Mouse (Mus musculus) neural tube, embryonic 14.5 days (tissue): ENCODE measurements around the gene Cpsf4l. TPM values are rescaled to one million over a fixed set of nuclear protein-coding genes. Genes with fewer than 3 reads are reported as not detected.
"Not testable (repeated sequence)": the region's sequence is repeated elsewhere in the genome, so short reads cannot be mapped to it uniquely, and the experiment has no call there.

Source experiments
- ATAC-seq: fragments of 200-750 bp; cut with Nextera tagmentation; 2 replicates; pipeline ENCODE4 v1.8.0; 2017; ENCODE audit warnings: low read depth, mild to moderate bottlenecking, moderate TSS enrichment, moderate library complexity
- H3K27ac ChIP-seq: fragments of 300-500 bp; sonication (generic); 2 replicates; pipeline ENCODE4 v1.5.1; 2014; ENCODE audit warnings: low read depth, mild to moderate bottlenecking, control low read depth, low read length, moderate library complexity, mixed read lengths
- H3K27me3 ChIP-seq: fragments of 300-500 bp; sonication (generic); 2 replicates; pipeline ENCODE4 v1.6.1; 2014; ENCODE audit warnings: low read length; ENCODE audit not compliant: control insufficient read depth, insufficient read depth
- H3K36me3 ChIP-seq: fragments of 300-500 bp; sonication (generic); 2 replicates; pipeline ENCODE4 v1.6.1; 2014; ENCODE audit warnings: low read length, mixed read lengths; ENCODE audit not compliant: control insufficient read depth, insufficient read depth
- H3K4me1 ChIP-seq: fragments of 300-500 bp; sonication (generic); 2 replicates; pipeline ENCODE4 v1.6.1; 2014; ENCODE audit warnings: low read length; ENCODE audit not compliant: control insufficient read depth, insufficient read depth
- H3K4me2 ChIP-seq: fragments of 300-500 bp; sonication (generic); 2 replicates; pipeline ENCODE4 v1.6.1; 2014; ENCODE audit warnings: mild to moderate bottlenecking, low read depth, low read length, control low read depth
- H3K4me3 ChIP-seq: fragments of 300-500 bp; sonication (generic); 2 replicates; pipeline ENCODE4 v1.5.1; 2014; ENCODE audit warnings: low read depth, low read length, control low read depth, mixed read lengths
- H3K9ac ChIP-seq: fragments of 300-500 bp; sonication (generic); replicated peaks from 2 replicates; pipeline ENCODE4 v1.6.1; 2014; ENCODE audit warnings: low read depth, mild to moderate bottlenecking, control low read depth, low read length, mixed read lengths
- H3K9me3 ChIP-seq: fragments of 300-500 bp; sonication (generic); 2 replicates; pipeline ENCODE4 v1.6.1; 2016; ENCODE audit warnings: low read length; ENCODE audit not compliant: control insufficient read depth
- WGBS: fragments of 180-500 bp; shearing (Covaris S2); extraction: QIAGEN DNeasy Blood & Tissue Kit; methylation state at CpG from one replicate; pipeline ENCODE4 v1.1.7; 2014; 5-methylcytosine and 5-hydroxymethylcytosine counted together
- polyA plus RNA-seq: library from polyadenylated mRNA; unstranded; fragments of >200 nt; fragmentation: Nextera tagmentation; extraction: Ambion mirVana; gene quantifications from 2 replicates; pipeline ENCODE4 v1.2.1, GENCODE M21; 2014

Gene Cpsf4l
- polyA plus RNA-seq, 1 experiment from 2014 or later = 0.72 TPM

DNA sequence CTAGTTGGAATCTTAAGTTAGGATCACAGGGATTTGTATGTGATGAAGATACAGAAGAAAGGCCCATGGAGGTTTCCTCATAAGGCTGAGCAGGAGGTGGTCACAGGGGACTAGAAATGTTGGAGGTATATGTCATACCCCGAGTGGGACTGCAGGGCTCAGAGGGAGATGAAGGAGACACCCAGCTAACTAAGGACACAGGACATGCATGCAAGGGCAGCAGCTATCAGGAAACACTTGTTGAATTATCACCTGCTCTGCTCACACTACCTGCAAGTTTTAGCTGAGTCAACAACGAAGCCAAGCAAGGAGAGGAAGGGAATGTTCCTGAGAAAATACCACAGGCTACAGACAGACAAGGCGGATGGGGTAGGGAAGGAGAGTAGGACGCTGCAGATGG lies 42.1 kb downstream of the Cpsf4l start:
- no peaks in the 10 kb centered on the region for H3K9me3 ChIP-seq
- H3K27ac ChIP-seq = no peak overlapping the region
- no peak overlapping the region for H3K4me2 ChIP-seq
- no peak for ATAC-seq
- H3K4me3 ChIP-seq = no peak overlapping the region
- H3K36me3 ChIP-seq = peaks cover 9% of the 10 kb centered on the region; the same call in 1 of the 2 replicates
- 85% methylated on average over 4 of the region's 4 CpGs for WGBS
- no peak overlapping the region for H3K9ac ChIP-seq
- H3K4me1 ChIP-seq = 0 out of 2 replicates have a peak, but pooled peaks cover 7% of the 10 kb centered on the region
- no peaks in the 10 kb centered on the region for H3K27me3 ChIP-seq

DNA sequence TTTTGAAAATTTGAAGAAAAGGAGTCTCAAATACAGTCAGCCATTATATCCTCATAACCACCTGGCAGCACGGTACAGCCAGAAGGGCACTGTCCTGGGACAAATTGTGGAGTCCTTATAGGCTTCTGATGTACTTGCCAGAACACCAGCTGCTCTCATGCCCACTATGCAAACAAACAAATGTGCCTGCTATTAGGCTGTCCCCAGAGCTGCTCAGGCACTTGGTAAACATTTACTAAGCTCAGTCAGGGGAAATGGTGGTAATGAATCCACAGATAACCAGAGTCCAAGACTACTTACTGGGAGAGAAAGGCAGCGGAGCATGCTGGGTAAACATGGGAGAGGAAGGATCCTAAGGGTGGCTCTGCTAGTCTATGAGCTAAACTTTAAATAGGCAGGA lies 42.7 kb downstream of the Cpsf4l start:
- H3K27me3 ChIP-seq = no peaks in the 10 kb centered on the region
- no peak overlapping the region for H3K4me3 ChIP-seq
- H3K9ac ChIP-seq = no peak overlapping the region
- H3K27ac ChIP-seq = no peak overlapping the region
- ATAC-seq = no peak; the same call in 1 of the 2 replicates
- H3K9me3 ChIP-seq = no peaks in the 10 kb centered on the region
- no peak overlapping the region for H3K4me2 ChIP-seq
- 67% methylated on average over 2 of the region's 2 CpGs for WGBS
- 0 out of 2 replicates have a peak, but pooled peaks cover 7% of the 10 kb centered on the region for H3K4me1 ChIP-seq
- peaks cover 10% of the 10 kb centered on the region for H3K36me3 ChIP-seq

DNA sequence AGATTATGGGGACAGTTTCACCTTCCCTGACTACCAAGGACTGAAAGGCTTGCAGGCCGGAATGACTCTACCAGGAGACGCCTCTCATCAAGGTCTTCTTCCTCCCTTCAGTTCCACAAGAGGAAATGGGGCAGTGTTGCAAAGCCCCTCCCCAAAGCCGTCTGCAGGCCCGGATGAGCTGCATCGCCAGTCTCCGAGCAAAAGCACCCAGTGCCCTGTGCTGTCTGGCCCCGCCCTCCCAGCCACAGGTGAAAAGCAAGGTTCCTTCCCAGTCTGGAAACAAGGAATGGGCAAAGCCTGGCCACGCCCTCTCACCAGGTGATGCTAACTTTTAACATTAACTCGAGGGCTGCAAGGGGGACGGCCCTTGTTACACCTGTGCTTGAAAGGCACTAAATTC lies 43.2 kb downstream of the Cpsf4l start:
- Histone ChIP-seq H3K9ac (no peak overlapping the region), H3K27ac (no peak overlapping the region), H3K4me3 (no peak overlapping the region), H3K27me3 (no peaks in the 10 kb centered on the region), H3K4me2 (no peak overlapping the region), H3K9me3 (no peaks in the 10 kb centered on the region), H3K36me3 (peaks cover 14% of the 10 kb centered on the region), H3K4me1 (0 out of 2 replicates have a peak, but pooled peaks cover 7% of the 10 kb centered on the region)
- 58% methylated on average over 10 of the region's 10 CpGs for WGBS
- no peak for ATAC-seq

DNA sequence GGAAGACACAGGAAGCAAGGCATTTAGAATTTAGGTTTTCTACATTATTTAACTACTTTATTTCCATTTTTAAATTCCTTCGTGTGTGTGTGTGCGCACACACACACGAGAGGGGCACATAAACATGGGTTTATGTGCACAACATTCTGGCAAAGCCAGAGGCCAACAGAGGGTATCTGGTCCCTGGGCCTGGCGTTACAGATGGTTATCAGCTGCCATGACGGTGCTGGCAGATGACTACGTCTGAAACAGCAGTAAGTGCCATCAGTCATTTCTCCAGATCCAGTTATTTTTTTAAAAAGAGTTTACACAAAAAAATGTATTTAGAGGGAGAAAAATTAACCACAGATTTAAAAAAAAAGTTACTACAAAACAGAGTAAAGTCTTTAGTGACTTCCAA lies 43.6 kb downstream of the Cpsf4l start:
- Histone ChIP-seq H3K4me1 (0 out of 2 replicates have a peak, but pooled peaks cover 7% of the 10 kb centered on the region), H3K36me3 (peaks cover 19% of the 10 kb centered on the region), H3K27ac (no peak overlapping the region), H3K27me3 (no peaks in the 10 kb centered on the region), H3K4me2 (no peak overlapping the region), H3K9ac (no peak overlapping the region), H3K9me3 (no peaks in the 10 kb centered on the region), H3K4me3 (no peak overlapping the region)
- no peak for ATAC-seq
- 81% methylated on average over 6 of the region's 6 CpGs for WGBS

DNA sequence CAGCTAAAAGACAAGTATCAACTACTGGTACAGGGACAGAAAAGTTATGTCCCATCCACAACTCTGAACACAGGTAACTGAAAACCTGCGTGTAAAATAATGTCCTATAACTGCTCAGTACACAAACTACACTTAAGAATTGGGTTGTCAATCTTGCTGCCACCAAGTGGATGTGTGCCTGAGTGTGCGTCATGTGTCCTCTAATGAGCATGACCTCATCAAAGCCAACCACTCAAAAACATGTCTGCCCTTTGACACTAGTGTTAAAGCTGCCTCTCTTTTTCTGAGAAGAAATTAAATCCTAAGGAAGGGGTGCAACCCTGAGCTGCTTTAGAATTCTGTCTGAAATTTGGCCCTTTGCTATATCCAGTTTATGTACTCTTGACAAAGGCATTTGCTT lies 45.5 kb downstream of the Cpsf4l start:
- WGBS = 72% methylated on average over 2 of the region's 2 CpGs
- Histone ChIP-seq H3K4me2 (no peak overlapping the region), H3K4me3 (no peak overlapping the region), H3K36me3 (peaks cover 27% of the 10 kb centered on the region), H3K27me3 (no peaks in the 10 kb centered on the region), H3K27ac (no peak overlapping the region), H3K4me1 (0 out of 2 replicates have a peak, but pooled peaks cover 7% of the 10 kb centered on the region), H3K9me3 (no peaks in the 10 kb centered on the region), H3K9ac (no peak overlapping the region)
- no peak for ATAC-seq

DNA sequence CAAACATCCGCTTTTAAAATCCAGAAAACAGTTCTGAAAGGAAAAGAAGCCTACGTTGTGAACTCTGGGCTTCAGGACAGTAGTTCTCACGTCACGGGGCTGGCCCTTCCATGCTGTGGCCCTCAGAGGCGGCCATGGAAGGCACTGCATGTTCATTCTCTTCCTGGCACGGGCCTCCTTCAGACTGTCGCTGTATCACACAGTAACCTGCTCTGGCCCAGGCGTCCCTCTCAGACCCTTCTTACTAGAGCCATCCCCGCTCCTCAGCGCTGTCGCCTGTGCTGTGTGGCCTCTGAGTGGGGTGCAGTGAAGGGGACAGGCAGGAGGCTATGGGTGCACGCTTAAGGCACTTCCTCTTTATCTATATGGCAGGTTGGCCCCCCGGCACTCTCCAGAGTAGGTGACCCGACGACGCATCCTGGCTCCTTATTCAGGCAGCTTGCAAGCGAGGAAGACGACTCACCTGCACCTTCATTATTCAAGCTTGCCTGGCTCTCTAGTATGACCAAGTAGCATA lies 47.9 kb downstream of the Cpsf4l start:
- 95% methylated on average over 18 of the region's 18 CpGs for WGBS
- Histone ChIP-seq H3K27me3 (no peaks in the 10 kb centered on the region), H3K4me3 (no peak overlapping the region), H3K36me3 (peaks cover 40% of the 10 kb centered on the region), H3K4me1 (no peaks in the 10 kb centered on the region), H3K9ac (no peak overlapping the region), H3K9me3 (no peaks in the 10 kb centered on the region), H3K27ac (no peak overlapping the region), H3K4me2 (no peak overlapping the region)
- no peak for ATAC-seq

DNA sequence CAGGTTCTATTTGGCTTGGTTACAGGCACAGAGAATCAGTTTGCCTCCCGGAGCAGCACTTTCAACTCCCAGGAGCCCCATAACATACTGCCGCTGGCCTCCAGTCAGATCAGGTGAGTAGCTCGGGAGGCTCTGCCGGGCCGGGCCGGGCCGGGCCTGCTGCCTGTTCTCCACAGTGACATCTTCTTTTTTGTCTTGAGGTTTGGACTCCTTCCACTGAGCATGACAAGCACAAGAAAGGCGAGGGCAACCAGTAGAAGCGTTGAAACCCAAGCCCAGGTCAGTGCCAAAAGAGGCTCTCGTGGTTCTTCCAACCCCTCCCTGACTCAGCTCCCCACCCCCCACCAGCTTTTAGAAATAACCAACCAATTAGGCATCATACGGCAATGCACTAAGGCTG lies 48.9 kb downstream of the Cpsf4l start:
- H3K9ac ChIP-seq = no peak overlapping the region
- no peaks in the 10 kb centered on the region for H3K4me1 ChIP-seq
- no peaks in the 10 kb centered on the region for H3K27me3 ChIP-seq
- H3K36me3 ChIP-seq = peaks cover 49% of the 10 kb centered on the region
- 89% methylated on average over 11 of the region's 11 CpGs for WGBS
- H3K4me2 ChIP-seq = no peak overlapping the region
- H3K27ac ChIP-seq = no peak overlapping the region
- no peak for ATAC-seq
- no peaks in the 10 kb centered on the region for H3K9me3 ChIP-seq
- H3K4me3 ChIP-seq = no peak overlapping the region

DNA sequence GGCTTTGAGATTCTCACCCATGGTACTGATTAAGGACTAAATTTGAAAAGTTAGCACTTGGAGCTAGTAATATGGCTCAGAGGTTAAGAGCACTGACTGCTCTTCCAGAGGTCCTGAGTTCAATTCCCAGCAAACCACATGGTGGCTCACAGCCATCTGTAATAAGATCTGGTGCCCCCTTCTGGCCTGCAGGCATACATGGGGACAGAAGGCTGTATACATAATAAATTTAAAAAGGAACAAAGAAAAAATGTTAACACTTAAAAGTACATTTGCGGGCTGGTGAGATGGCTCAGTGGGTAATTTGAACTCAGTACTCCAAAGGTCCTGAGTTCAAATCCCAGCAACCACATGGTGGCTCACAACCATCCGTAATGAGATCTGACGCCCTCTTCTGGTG lies 49.6 kb downstream of the Cpsf4l start:
- H3K27me3 ChIP-seq, H3K4me2 ChIP-seq, ATAC-seq, H3K9ac ChIP-seq, H3K27ac ChIP-seq, H3K4me1 ChIP-seq, H3K4me3 ChIP-seq, H3K9me3 ChIP-seq: not testable (repeated sequence)
- 99% methylated on average over 3 of the region's 3 CpGs for WGBS
- H3K36me3 ChIP-seq = peaks cover 56% of the 10 kb centered on the region

DNA sequence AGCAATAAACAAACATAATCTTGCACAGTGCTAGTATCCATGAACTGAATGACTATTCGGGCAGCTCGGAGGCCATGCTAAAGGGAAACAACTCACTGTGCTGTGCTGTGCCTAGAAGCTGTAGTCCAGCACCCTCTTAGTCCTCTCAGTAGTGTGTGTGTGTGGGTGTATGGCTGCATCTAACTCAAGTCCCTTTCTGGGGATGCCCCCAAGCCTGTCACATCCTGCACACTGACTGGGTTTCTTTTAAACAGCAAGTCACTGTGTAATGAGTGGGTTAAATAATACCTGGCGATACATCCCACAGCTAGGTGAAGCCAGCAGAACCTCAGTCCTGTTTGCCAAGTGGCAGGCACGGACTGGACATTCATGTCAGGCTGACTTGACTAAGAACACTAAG lies 51.1 kb downstream of the Cpsf4l start:
- ATAC-seq = no peak
- no peak overlapping the region for H3K4me3 ChIP-seq
- peaks cover 64% of the 10 kb centered on the region for H3K36me3 ChIP-seq
- no peaks in the 10 kb centered on the region for H3K4me1 ChIP-seq
- no peak overlapping the region for H3K27ac ChIP-seq
- WGBS = 95% methylated on average over 4 of the region's 4 CpGs
- H3K9ac ChIP-seq = no peak overlapping the region
- H3K9me3 ChIP-seq = no peaks in the 10 kb centered on the region
- no peak overlapping the region for H3K4me2 ChIP-seq
- H3K27me3 ChIP-seq = no peaks in the 10 kb centered on the region
